Mouse (Mus musculus) lung, postnatal 10 days (tissue): Measurements from ENCODE around the gene Rmnd5a.

ENCODE experiments used
- DNase-seq: peaks from one replicate; pipeline ENCODE4 v3.0.0; 2021

Gene Rmnd5a

GRCm38 (mm10) chr6:71440217-71440491, 283 bp downstream of the Rmnd5a start:
- no peak for DNase-seq

GRCm38 (mm10) chr6:71439506-71440216, 776 bp downstream of the Rmnd5a start:
- peak; percentile 64 for DNase-seq

- no peak for DNase-seq
These were observed 2.4 kb downstream of the Rmnd5a start for GRCm38 (mm10) chr6:71438070-71438469.

- no peak for DNase-seq
These were observed 12.3 kb downstream of the Rmnd5a start for GRCm38 (mm10) chr6:71427996-71428725.

GRCm38 (mm10) chr6:71425681-71426080, 14.8 kb downstream of the Rmnd5a start:
- no peak for DNase-seq

GRCm38 (mm10) chr6:71423116-71423515, 17.3 kb downstream of the Rmnd5a start:
- peak; percentile 49 for DNase-seq

GRCm38 (mm10) chr6:71422162-71422561, 18.3 kb downstream of the Rmnd5a start:
- DNase-seq, result no peak

GRCm38 (mm10) chr6:71420848-71421247, 19.6 kb downstream of the Rmnd5a start:
- DNase-seq, result no peak

- DNase-seq, result peak; percentile 14
These were observed 21.6 kb downstream of the Rmnd5a start for GRCm38 (mm10) chr6:71418874-71419273.

- no peak for DNase-seq
These were observed 25.0 kb downstream of the Rmnd5a start for GRCm38 (mm10) chr6:71415446-71415845.

- DNase-seq, result peak; percentile 6
These were observed 25.8 kb downstream of the Rmnd5a start for GRCm38 (mm10) chr6:71414624-71415023.

GRCm38 (mm10) chr6:71398829-71399609, 41.4 kb downstream of the Rmnd5a start:
- DNase-seq, result peak; percentile 52

GRCm38 (mm10) chr6:71396761-71397160, 43.7 kb downstream of the Rmnd5a start:
- DNase-seq, result no peak

- no peak for DNase-seq
These were observed 44.4 kb downstream of the Rmnd5a start for GRCm38 (mm10) chr6:71396016-71396415.

- DNase-seq, result no peak
These were observed 49.9 kb downstream of the Rmnd5a start for GRCm38 (mm10) chr6:71390496-71390895.

GRCm38 (mm10) chr6:71381654-71382053, 58.8 kb downstream of the Rmnd5a start:
- no peak for DNase-seq

- no peak for DNase-seq
These were observed 63.7 kb downstream of the Rmnd5a start for GRCm38 (mm10) chr6:71376711-71377110.

- DNase-seq, result no peak
These were observed 65.5 kb downstream of the Rmnd5a start for GRCm38 (mm10) chr6:71374921-71375320.

GRCm38 (mm10) chr6:71374311-71374829, 66.1 kb downstream of the Rmnd5a start:
- no peak for DNase-seq

GRCm38 (mm10) chr6:71373249-71373775, 67.1 kb downstream of the Rmnd5a start, which contains the start of gene Cd8a:
TSS of gene Cd8a (plus strand) at chr6:71373427.
- DNase-seq, result no peak

GRCm38 (mm10) chr6:71372041-71372720, 68.3 kb downstream of the Rmnd5a start:
- no peak for DNase-seq

- no peak for DNase-seq
These were observed 69.3 kb downstream of the Rmnd5a start for GRCm38 (mm10) chr6:71371085-71371605.
